Mouse (Mus musculus): ENCODE results near the gene Crebbp.

DNA sequence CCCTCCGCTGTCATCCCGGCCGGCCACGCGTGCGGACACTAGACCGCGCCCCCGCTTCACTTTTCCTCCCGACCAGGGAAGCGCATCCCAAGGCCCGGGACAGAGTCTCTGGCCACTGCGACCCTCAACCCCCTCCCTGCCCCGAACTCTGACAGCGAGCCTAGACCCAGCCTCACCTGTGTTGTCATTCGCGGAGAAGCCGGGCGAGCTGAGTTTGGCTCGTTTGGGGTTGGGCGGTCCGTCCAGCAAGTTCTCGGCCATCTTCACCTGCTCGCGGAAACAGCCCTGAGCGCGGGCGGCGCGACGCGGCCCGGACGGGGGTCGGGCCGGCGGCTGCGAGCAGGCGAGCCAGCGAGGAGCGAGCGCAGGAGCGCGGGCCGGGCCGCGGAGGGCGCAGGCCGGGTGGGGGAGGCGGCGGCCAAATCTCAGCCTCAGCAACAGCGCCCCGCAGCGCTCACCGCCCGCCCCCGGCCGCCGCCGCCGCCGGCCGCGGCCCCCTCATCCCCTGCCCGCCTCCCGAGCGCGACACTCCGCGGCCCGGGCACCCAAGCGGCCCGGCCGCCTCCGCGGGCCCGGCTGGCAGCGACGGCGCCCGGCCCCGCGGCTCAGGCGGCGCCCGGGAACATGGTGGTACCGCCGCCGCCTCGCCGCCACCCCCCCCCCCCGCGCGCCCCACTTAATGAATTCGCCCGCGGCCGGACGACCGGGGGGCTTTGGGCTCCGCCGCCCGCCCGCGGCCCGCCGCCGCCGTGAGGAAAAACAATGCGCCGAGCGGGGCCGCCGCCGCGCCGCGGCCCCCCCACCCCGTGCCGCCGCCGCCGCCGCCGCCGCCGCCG is 616 bp downstream of the Crebbp start:
- TF ChIP-seq CTCF (IDR thresholded peaks at IDR 0.05; ENCODE audit: borderline replicate concordance, insufficient read depth, low read depth, low read length) (no peak), POLR2A (IDR thresholded peaks at IDR 0.05; ENCODE audit: borderline replicate concordance, insufficient read depth, low read length) (no peak)

Data from cerebellum, adult 2 months (tissue).